Mouse (Mus musculus) embryonic facial prominence, embryonic 15.5 days (tissue): Measurements from ENCODE around the gene Prr36. TPM values are rescaled to one million over a fixed set of nuclear protein-coding genes. Genes with fewer than 3 reads are reported as not detected.
"Not testable (repeated sequence)": the region's sequence is repeated elsewhere in the genome, so short reads cannot be mapped to it uniquely, and the experiment has no call there.

Experiments used
- ATAC-seq: fragments of 200-750 bp; cut with Nextera tagmentation; 2 replicates; pipeline ENCODE4 v1.8.0; 2017; ENCODE audit warnings: low read depth, moderate TSS enrichment; ENCODE audit not compliant: insufficient number of reproducible peaks, low FRiP score, low TSS enrichment
- H3K27ac ChIP-seq: fragments of 300-500 bp; sonication (generic); replicated peaks from 2 replicates; pipeline ENCODE4 v1.5.1; 2015; ENCODE audit warnings: mild to moderate bottlenecking, inconsistent platforms
- H3K27me3 ChIP-seq: fragments of 300-500 bp; sonication (generic); 2 replicates; pipeline ENCODE4 v1.6.1; 2015; ENCODE audit warnings: inconsistent platforms
- H3K36me3 ChIP-seq: fragments of 300-500 bp; sonication (generic); 2 replicates; pipeline ENCODE4 v1.6.1; 2015; ENCODE audit warnings: mild to moderate bottlenecking, inconsistent platforms
- H3K4me1 ChIP-seq: fragments of 300-500 bp; sonication (generic); 2 replicates; pipeline ENCODE4 v1.6.1; 2015; ENCODE audit warnings: inconsistent platforms
- H3K4me2 ChIP-seq: fragments of 300-500 bp; sonication (generic); replicated peaks from 2 replicates; pipeline ENCODE4 v1.6.1; 2015; ENCODE audit warnings: mild to moderate bottlenecking, inconsistent platforms
- H3K4me3 ChIP-seq: fragments of 300-500 bp; sonication (generic); replicated peaks from 2 replicates; pipeline ENCODE4 v1.5.1; 2015; ENCODE audit warnings: mild to moderate bottlenecking, inconsistent platforms
- H3K9ac ChIP-seq: fragments of 300-500 bp; sonication (generic); 2 replicates; pipeline ENCODE4 v1.6.1; 2015; ENCODE audit warnings: inconsistent platforms
- H3K9me3 ChIP-seq: fragments of 300-500 bp; sonication (generic); replicated peaks from 2 replicates; pipeline ENCODE4 v1.6.1; 2016; ENCODE audit warnings: inconsistent platforms
- WGBS: fragments of 180-500 bp; shearing (Covaris S2); methylation state at CpG from one replicate; pipeline ENCODE4 v1.1.7; 2015; 5-methylcytosine and 5-hydroxymethylcytosine counted together
- polyA plus RNA-seq: library from polyadenylated mRNA; unstranded; fragments of >200 nt; fragmentation: Nextera tagmentation; extraction: Ambion mirVana; gene quantifications from 2 replicates; pipeline ENCODE4 v1.2.1, GENCODE M21; 2015

Gene Prr36
- polyA plus RNA-seq: 1.9 and 2.5 TPM in 2 replicates

DNA sequence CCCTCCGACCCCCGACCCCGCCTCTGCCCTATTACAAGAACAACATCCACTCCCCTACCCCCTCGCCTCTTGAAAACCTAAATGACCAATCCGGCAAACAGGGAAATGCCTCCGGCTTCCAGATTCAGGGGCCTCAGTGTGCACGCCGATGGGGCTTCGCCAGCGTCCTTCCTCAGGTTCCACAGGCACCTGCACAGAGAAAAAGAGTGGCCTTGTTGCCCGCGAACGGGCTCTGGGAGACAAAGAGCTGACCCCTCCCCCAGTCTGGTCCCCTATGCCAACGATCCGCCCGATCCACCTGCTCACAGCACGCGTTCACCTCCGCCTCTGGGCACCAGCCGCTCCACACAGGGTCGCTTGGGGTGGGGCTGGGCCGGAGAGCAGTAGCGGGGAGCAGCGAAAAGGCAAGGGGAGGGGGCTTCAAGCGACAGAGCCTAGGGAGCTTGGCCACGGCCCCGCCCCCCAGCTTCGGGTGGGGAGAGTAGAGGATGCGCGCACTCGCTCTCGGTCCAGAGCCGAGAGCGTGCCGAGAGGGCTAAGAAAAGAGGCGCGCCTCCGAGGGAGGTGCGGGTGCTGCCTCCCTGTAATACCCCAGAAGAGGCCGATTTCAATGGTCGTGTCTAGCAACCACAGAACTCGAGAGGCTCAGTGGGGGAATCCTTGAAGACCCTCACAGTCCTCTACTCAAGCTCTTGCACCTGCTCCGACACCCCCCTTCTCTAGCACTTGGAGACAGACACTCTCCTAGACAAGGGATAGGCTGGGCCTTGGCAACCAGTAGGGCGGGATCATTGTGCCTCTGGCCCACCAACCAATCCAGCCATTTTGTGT is at the start of gene Prr36:
Gene Prr36, minus strand, starts transcription at position 669 of the 831 bp plus-strand sequence.
- Histone ChIP-seq H3K27ac (no peak within 1 kb of the TSS), H3K9me3 (no peaks in the 10 kb centered on the region), H3K9ac (peak within 1 kb of the TSS; percentile 23; the same call in 1 of the 2 replicates), H3K4me3 (peak within 1 kb of the TSS; percentile 44), H3K4me2 (peak within 1 kb of the TSS; percentile 83), H3K4me1 (peaks cover 36% of the 10 kb centered on the region), H3K36me3 (no peaks in the 10 kb centered on the region), H3K27me3 (peaks cover 44% of the 10 kb centered on the region)
- WGBS: 1% methylated on average over 44 of the region's 44 CpGs
- peak; percentile 40 for ATAC-seq

DNA sequence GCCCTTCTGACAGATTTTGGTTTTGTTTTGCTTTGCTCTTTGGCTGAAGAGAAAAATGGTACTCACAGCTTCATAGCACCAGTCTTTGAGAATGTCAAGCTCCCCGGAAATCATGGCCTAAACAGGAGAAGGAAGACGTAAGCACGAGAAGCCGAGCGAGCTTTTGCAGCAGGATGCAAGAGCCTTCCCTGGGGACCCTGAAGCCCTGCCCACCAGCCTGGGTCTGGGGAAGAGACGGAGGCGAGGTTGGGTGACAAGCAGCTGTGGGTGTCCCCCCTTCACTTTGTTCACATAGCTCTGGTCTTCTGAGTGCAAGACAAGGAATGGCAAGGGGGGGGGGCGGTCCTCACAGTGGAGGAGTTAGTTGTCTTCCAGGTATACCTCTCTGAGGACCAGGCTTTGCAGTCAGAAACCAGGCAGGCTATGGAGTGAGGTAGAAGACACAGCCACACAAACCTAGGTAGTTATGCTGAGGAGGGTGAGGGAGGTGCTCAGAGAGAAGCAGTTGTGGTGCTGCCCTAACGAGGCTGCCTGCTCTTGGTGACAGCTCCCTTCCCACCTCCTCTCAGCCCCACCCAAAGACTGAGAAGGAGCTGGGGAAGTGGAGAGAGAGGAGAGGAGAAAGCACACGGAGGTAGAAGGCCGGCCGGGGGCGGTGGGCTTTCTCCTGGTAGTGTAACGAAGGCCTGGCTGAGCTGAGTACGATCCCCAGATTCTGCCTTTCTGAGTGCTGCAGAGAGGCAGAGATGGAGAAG is 48.1 kb upstream of the Prr36 start:
- no peak overlapping the region for H3K4me2 ChIP-seq
- no peaks in the 10 kb centered on the region for H3K27me3 ChIP-seq
- no peak overlapping the region for H3K4me3 ChIP-seq
- 86% methylated on average over 15 of the region's 15 CpGs for WGBS
- H3K9me3 ChIP-seq: no peaks in the 10 kb centered on the region
- peaks cover 97% of the 10 kb centered on the region for H3K36me3 ChIP-seq
- ATAC-seq: no peak
- H3K9ac ChIP-seq: no peak overlapping the region
- no peak overlapping the region for H3K27ac ChIP-seq
- no peaks in the 10 kb centered on the region for H3K4me1 ChIP-seq

DNA sequence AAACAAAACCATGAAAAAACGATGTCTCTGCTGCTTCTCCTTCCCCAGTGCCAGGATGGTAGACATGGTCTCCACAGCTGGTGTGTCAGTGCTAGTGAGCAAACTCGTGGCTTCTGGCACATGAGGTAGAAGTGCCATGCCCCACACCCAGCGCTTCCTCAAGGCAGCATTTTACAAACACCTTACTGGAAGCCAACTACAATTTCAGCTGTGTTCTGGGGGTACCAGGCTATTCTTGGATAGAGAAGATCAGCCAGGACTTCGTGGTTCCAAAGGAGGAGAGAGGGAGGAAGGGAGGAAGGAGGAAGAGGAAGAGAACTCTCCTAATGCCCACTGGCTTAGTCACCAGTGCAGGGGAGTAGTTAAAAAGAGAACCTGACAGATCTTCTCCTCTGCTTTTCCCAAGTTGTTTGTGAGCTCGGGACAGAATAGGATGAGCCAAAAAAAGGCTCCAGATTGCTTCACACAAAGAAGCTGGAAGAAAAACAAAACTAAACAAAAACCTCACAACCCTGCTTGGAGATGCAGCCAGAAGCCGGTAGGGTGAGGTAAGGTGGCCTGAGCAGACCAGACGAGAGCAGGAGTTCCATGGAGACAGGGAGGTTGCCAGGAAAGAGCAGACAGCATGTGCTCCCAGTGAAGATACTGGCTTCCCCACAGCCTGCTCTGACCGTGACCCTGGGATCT is 46.0 kb upstream of the Prr36 start:
- Histone ChIP-seq H3K9me3 (no peaks in the 10 kb centered on the region), H3K9ac (no peak overlapping the region), H3K4me1 (peaks cover 10% of the 10 kb centered on the region), H3K27ac (no peak overlapping the region), H3K36me3 (peaks cover 82% of the 10 kb centered on the region), H3K4me3 (no peak overlapping the region), H3K27me3 (no peaks in the 10 kb centered on the region), H3K4me2 (no peak overlapping the region)
- no peak for ATAC-seq
- WGBS: 84% methylated on average over 8 of the region's 8 CpGs

DNA sequence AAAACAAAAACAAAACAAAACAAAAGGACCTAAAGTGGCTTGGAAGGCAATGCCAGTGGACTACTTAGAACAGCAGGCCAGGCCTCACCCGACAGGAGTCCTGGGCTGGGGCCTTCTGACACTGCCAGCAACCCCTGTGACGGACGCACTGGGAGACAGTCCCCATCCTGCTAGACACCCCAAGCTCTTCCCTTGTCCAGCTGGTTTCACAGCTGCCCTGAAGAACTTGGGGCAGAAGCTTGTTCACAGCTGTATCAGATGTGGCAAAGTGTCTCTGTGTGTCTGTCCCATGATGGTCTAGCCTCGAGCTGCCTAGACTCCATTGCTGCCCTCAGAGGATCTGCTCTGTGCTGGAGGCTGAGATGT is 42.5 kb upstream of the Prr36 start:
- ATAC-seq: no peak
- Histone ChIP-seq H3K4me1 (peaks cover 26% of the 10 kb centered on the region), H3K27me3 (no peaks in the 10 kb centered on the region), H3K4me3 (no peak overlapping the region), H3K9ac (no peak overlapping the region), H3K9me3 (no peaks in the 10 kb centered on the region), H3K4me2 (no peak overlapping the region), H3K36me3 (peaks cover 66% of the 10 kb centered on the region), H3K27ac (peak overlapping the region; percentile 83; the same call in 1 of the 2 replicates)
- WGBS: 75% methylated on average over 4 of the region's 4 CpGs

DNA sequence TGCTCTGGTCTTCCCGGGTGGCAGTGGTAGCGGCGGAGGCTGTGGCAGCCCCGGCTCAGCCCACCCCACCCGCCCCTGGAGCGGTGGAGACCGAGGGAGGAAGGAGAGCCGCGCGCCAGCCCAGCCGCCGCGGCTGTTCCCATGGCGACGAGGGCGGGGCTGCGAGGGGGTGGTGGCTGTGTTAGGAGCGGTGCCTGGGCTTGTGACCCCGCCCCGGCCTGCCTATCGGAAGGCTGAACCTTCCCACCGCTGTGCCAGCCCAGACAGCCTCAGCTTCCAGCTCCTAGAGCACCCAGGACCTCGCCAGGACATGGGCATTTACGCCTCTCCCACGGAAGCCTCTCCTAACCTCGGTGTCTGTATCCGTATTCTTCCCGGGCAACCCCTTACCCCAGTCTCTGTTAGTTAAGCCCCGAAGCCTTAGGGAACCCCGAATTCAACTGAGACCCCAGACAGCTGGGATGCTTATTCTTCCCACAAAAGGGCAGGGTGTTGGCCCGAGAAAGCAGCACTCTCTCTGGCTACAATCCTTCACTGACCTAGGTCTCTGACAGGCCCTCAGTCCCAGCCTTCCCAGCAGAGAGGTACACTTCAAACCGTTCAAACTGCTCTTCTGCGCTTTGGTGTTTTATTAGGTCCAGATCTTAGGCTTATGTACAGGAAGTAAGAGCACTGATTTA is 42.0 kb upstream of the Prr36 start, which contains the start of gene Ctxn1:
Gene Ctxn1, minus strand, starts transcription at position 150 of the 680 bp plus-strand sequence.
- Histone ChIP-seq H3K27ac (peak within 1 kb of the TSS; percentile 83), H3K27me3 (no peaks in the 10 kb centered on the region), H3K9me3 (no peaks in the 10 kb centered on the region), H3K4me3 (peak within 1 kb of the TSS; percentile 74), H3K36me3 (peaks cover 66% of the 10 kb centered on the region), H3K9ac (peak within 1 kb of the TSS; percentile 57), H3K4me1 (peaks cover 28% of the 10 kb centered on the region), H3K4me2 (peak within 1 kb of the TSS; percentile 87)
- WGBS: 4% methylated on average over 28 of the region's 33 CpGs
- ATAC-seq: peak; percentile 93

DNA sequence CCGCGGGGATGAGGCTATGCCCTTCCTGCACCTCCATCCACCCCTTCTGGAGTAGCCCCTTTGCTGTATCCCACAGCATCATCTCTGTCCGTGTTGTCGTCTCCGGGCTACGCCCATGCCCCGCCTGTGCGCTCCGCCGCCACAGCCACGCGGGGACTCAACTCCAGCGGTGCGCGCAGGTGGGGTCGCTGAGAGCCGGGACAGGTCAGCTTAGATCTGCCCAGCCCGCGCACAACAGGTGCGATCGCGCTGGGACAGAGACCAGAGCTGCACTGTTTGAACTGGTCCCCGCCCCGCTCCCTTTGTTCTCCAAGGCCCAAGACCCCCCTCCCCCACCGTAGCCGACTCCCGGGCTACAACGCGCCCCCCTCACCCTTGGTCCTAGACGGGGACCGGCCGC is 41.4 kb upstream of the Prr36 start:
- under 1% methylated on average over 32 of the region's 32 CpGs for WGBS
- peak; percentile 79 for ATAC-seq
- peak overlapping the region; percentile 74 for H3K4me3 ChIP-seq
- peaks cover 33% of the 10 kb centered on the region for H3K4me1 ChIP-seq
- no peaks in the 10 kb centered on the region for H3K27me3 ChIP-seq
- peaks cover 62% of the 10 kb centered on the region for H3K36me3 ChIP-seq
- peak overlapping the region; percentile 87 for H3K4me2 ChIP-seq
- H3K9me3 ChIP-seq: no peaks in the 10 kb centered on the region
- H3K9ac ChIP-seq: peak overlapping the region; percentile 57
- H3K27ac ChIP-seq: peak overlapping the region; percentile 83

DNA sequence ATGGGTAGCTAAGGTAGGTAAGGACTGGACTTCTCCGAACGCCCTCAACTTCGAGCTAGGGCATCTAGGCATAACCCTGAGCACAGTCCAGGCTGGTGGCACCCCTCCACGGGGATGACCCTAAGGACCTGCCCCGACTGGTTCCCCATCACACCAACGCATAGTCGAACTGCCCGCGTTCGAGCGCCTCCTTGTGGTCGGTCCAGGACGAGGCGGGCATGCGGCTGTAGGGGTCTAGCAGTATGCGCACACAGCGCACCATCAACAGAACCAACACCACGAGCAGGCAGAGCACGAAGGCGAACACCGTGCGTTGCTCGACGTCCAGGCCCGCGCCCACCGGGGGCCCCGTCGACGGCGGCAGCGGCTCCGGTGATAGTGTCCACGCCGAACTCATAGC is 41.0 kb upstream of the Prr36 start:
- H3K4me1 ChIP-seq: peaks cover 36% of the 10 kb centered on the region
- 3% methylated on average over 35 of the region's 35 CpGs for WGBS
- ATAC-seq: peak; percentile 59
- peaks cover 57% of the 10 kb centered on the region for H3K36me3 ChIP-seq
- H3K9ac ChIP-seq: peak overlapping the region; percentile 57
- peak overlapping the region; percentile 74 for H3K4me3 ChIP-seq
- H3K4me2 ChIP-seq: peak overlapping the region; percentile 87
- no peaks in the 10 kb centered on the region for H3K27me3 ChIP-seq
- no peaks in the 10 kb centered on the region for H3K9me3 ChIP-seq
- peak overlapping the region; percentile 83 for H3K27ac ChIP-seq

DNA sequence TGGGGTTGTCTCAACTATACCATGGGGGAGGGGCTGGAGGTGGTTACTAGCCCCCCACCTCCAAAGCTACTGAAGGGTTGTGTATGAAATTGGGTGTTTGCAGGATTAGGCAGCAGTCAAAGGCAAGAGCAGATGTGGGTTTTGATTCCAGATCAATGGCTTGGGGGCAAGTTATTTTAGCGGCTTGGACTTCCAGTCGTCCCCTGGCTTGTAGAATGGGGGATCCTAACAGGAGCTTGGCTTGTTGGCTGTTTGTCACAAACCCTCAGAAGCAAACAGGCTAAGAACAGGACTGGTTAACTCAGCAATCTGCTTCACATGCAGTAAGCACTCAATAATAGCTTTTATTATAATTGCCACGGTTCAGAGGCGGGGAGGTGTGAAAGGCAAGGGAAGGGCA is 40.1 kb upstream of the Prr36 start:
- Histone ChIP-seq H3K9ac (no peak overlapping the region), H3K27me3 (no peaks in the 10 kb centered on the region), H3K4me2 (peak overlapping the region; percentile 87; the same call in 1 of the 2 replicates), H3K36me3 (peaks cover 48% of the 10 kb centered on the region), H3K4me3 (peak overlapping the region; percentile 74), H3K9me3 (no peaks in the 10 kb centered on the region), H3K4me1 (peaks cover 39% of the 10 kb centered on the region), H3K27ac (0 out of 2 replicates have a peak overlapping the region, but pooled peaks have one; percentile 1)
- ATAC-seq: no peak
- WGBS: 62% methylated on average over 4 of the region's 4 CpGs

DNA sequence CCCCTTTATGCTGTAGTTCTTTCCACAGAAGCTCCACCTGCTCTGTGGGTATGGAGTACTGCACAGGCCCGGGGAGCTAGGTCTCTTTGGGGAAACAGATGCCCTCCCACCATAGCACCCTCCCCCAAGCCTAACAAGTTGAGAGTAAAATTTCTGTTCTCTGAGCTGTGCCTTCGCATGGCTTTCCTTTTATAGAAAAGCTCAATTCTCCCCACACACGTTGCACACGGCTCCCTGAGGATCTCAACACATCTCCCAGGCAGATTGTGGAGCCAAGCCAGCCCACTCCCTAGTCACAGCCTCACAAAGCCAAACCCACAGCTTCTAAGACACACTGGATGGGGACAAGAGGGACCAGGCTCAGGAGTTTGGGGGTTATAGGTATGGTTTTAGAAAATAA is 39.7 kb upstream of the Prr36 start:
- Histone ChIP-seq H3K27me3 (no peaks in the 10 kb centered on the region), H3K9ac (no peak overlapping the region), H3K4me3 (no peak overlapping the region), H3K27ac (0 out of 2 replicates have a peak overlapping the region, but pooled peaks have one; percentile 1), H3K36me3 (peaks cover 44% of the 10 kb centered on the region), H3K4me2 (0 out of 2 replicates have a peak overlapping the region, but pooled peaks have one; percentile 87), H3K4me1 (peaks cover 40% of the 10 kb centered on the region), H3K9me3 (no peaks in the 10 kb centered on the region)
- ATAC-seq: no peak
- WGBS: 36% methylated on average over 4 of the region's 4 CpGs

DNA sequence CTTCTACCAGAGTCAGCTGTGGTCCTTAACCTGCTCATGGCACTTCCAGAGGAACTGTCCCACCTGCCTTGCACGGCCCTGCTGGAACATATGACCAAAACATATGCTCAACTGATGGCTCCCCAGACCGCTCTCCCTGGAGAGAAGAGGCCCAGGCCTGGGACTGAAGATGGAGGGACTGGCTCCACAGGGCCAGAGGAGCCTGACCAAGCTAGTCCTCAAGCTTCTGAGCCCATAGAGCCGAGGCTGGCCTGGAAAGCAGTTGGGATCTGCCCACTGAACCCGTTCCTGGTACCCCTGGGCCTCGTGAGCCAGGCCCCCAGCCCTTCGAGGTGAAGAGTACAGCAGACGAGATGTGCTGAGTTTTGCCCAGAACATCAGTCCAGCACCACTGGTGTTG is 38.2 kb upstream of the Prr36 start:
- H3K27me3 ChIP-seq, H3K9ac ChIP-seq, H3K4me2 ChIP-seq, ATAC-seq, H3K4me3 ChIP-seq, H3K9me3 ChIP-seq, H3K27ac ChIP-seq: not testable (repeated sequence)
- 87% methylated on average over 7 of the region's 7 CpGs for WGBS
- peaks cover 30% of the 10 kb centered on the region for H3K36me3 ChIP-seq
- H3K4me1 ChIP-seq: peaks cover 44% of the 10 kb centered on the region
